Mouse (Mus musculus) cerebellum, postnatal 4 days (tissue): Measurements from ENCODE around the gene Col4a3bp.

Source experiments
- DNase-seq, 2 experiments: peaks; one replicate each; pipeline ENCODE4 v3.0.0; 2022; ENCODE audit warnings: low spot score in 2 of 2, mixed read lengths in 1 of 2

Col4a3bp gene

DNA sequence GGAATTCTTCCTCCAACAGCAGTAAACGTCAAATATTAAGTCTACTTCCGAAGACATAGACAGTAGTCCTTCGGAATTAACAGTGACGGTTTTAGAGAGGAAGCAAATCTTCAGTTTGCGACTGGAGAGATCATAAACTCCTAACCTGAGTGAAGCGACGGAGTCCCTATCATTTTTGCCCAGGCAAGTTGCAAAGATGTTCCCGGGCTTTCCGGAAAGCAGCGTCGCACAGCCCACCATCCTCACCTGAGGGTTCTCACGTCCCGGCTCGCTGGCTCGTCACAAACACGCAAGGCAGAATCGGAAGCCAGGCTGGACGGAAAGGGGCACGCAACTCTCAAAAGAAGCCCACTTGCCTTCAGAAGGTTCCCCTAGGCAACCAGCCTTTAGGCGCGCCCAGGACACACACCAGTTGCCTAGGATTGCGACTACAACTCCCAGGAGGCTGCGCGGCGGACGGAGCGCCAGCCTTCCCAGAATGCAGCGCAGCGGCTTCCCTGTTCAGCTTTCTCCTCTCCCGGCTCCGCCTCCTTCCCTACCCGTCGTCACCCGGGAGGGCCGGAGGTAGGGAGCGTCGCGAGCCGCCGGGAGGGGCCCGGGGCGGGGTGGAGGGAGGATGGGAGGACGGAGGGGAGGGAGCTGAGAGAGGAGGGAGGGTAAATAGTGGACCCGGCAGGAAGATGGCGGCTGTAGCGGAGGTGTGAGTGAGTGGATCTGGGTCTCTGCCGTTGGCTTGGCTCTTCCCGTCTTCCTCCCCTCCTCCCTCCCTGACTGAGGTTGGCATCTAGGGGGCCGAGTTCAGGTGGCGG is at the start of gene Col4a3bp, which contains the start of gene Polk:
TSS of gene Col4a3bp (plus strand) at position 538 of the 809 bp plus-strand sequence.
TSS of gene Polk (minus strand) at position 499 of the 809 bp plus-strand sequence.
- peak; percentile 81 to 94 for DNase-seq

DNA sequence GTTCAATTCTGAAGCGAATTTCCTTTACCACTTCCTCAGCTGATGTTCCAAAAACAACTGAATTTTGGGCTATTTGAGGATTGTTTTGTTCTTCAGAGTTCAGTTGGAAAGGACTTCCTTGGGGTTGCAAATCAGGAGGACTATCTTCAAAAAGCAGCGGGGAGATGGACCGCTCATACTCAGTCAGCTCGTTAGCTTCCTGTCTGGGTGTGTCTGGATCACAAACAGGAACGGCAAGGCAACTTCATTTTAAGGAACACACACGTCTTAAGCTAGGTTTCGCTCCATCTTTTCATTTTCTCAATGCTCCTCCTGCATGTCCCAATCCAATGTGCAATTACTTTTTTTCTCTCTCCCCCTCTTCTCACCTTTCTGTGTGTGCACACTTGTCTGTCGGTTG is 45.8 kb upstream of the Col4a3bp start:
- no peak for DNase-seq

DNA sequence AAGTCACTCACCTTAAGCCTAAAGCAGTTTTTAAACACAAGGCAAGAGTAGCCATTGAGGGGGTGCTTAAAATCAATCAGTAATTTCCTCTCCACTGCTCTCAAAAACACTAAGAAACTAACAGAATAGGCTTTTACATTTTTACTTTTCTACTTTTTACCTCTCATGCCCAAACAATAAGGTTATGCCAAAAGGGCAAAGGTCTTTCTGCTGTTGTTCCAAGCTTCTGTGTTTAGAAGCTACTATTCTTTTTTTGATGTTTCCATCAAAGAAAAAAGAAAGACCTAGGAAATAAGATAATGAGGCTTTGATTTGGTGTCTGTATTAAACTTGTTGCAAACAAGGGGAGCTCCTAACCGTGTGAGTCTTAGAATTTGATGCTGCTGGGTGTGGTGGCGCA is 42.5 kb upstream of the Col4a3bp start:
- DNase-seq = no peak

DNA sequence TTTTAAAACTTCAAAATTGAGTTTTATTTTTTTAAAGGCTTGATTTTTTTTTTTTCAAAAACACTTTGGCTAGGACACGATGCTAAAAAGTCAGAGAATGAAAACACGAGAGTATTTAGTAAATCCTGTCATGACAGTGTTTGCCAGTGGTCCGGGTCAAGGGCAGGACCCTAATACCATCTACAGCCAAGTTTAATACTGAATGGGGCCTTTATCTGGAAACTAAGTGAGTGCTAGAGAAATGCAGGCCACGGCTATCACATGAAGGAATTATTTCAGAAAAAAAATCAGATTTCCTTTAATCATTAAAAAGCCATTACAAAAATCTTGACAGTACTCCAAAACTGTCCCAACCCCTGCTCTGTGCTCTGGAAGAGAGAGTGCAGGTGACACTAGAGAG is 36.8 kb upstream of the Col4a3bp start:
- no peak for DNase-seq

DNA sequence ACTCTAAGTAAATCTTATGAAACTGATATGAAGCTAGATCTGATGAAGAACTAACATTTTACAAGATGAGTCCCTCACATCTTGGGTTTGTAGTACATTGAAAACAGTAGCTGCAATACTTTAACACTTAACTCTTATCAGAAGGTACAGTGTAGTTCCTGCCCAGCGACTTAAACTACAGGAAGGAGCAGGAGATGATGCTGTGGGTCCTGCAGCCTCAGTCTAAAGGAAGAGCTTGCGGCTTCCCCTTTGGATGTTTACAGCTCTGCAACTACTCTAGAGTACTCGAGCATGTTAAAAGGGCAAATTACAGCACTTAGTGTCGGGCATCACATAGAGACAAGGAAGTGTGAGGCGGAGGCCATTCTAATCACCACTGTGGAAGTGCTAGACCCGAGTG is 36.1 kb upstream of the Col4a3bp start:
- DNase-seq = no peak

DNA sequence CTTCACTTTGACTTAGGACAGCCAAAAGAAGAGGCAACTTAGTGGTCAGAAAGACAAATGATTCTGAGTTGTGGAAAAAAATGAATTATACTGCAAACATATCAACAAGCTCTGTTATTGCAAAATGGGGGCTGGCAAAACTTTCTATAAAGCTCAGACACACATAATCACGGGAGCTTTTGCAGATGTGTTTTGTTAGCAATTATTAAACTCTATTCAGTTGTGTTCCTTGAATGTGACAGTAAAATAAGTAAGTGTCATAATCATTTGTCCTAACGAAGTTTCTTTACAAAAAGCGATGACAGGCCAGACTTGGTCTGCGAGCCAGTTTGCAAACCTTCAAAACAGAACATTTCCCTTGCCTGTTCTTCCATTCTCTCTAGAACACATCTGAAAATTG is 34.9 kb upstream of the Col4a3bp start:
- no peak for DNase-seq

DNA sequence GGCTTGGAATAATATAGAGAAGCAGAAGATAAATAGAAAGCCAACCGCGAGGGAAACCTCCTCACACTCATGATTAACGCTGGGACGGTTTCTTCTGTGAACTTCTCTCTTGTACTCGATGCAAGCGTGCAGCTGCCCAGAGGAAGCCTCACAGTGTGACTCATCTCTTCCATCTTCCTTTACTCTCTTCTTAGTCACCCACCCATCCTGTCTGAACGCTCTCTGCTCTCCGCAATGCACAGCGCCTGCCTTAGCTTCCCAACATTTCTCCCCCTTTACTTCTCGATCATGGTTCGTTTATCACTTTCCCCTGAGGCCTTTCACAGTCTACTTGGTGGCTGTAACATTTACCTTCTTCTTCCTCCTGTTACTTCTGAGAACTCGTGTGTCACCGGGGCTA is 31.8 kb upstream of the Col4a3bp start:
- no peak for DNase-seq

DNA sequence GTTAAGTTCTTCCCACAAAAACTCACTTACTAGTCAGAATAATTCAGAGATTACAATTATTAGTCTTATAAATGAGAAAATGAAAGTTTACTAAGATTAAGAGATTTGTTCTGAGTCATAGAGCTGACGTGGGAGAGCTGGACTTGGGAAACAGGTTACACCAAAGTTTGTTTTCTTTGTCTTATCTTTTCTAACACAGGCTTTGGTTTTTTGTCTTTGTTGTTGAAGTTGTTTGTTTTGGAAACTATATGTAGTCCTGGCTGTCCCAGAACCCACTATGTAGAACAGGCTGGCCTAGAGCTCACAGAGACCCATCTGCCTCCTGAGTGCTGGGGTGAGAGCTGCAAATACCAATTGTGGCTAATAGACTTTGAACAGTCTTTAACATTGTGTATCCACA is 31.2 kb upstream of the Col4a3bp start:
- DNase-seq = no peak

DNA sequence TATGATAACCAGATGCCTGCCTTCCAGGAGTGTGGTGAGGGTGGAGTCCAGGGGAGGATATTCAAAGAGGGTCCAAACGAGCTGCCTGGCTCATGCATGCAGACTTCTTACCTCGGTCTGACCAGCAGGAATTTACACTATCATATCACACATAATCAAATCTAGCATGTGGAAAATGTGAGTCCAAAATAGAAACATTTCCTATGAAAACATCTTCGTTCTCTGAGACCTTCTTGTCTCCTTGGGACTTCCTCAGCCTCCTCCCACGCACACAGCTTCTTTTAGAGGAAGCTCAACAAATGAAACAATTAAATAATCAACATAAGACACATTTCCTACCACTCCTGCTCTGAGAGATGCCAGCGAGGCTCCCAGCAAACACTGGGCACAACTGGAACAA is 30.5 kb upstream of the Col4a3bp start:
- DNase-seq = no peak

DNA sequence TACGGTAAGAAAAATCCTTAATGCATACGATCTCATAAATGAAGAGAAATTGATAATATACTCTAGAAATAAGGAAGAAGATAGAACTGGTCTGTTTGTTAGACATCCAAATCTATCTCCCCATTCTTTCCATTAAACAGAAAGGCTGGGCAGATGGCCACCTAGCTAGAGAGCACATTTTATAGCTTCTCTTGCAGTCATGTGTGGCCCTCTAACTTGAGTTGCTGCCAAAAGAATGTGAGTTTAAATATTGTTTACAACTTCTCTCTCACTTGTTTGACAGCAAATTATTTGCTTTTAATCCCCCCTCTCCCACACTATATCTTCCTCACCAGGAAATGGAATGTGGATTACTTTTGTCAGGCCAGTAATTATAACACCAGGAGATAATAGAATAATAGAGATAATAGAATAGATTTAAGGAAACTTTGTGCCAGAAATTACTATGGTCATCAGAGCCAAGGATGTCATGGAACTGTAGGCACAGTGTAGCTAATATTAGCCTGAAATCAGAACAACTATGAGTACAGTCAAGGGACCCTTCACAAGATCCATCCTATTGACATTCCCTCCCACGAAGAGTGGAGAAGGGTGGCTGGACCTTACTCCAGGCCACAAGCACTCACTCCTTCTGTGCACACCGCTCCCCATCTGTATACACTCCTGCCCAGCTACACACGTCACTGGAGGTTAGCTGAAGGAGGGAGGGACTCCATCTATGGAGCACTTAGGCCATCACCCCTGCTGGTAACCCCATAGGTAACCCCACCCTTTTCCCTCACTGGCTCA is 28.1 kb upstream of the Col4a3bp start:
- no peak for DNase-seq

DNA sequence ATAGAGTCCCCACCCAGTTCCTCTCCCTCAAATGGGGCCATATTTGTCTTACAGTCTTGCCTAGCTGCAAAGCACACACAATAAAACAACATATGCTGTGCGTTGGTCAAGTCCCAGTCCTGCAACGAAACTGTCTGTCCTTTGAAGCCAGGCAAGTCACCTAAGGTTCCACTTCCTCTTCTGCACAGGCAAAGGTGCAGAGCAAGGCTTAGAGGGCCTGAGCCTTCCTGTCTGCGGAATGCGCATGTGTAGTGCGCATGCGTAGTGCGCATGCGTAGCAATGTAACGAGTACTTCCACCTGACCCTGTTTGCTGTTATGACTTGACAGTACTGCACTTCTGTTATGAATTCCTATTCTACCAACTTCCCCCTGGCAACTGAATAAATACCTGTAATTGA is 26.2 kb upstream of the Col4a3bp start:
- DNase-seq = no peak

DNA sequence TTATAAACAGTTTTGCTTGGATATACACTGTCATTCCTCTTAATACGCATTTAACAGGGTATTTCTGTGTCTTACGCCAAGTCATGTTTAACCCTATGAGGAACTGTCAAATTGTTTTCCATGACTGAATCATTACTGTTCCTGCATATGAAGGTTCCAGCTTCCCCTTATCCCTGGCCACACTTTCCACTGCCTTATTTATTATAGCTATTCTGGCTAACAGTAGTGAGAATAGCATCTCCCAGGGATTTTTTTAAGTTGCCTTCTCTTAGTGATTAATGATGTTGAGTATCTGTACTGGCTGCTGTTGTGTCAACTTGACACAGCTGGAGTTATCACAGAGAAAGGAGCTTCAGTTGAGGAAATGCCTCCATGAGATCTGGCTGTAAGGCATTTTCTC is 25.1 kb upstream of the Col4a3bp start:
- DNase-seq = no peak

DNA sequence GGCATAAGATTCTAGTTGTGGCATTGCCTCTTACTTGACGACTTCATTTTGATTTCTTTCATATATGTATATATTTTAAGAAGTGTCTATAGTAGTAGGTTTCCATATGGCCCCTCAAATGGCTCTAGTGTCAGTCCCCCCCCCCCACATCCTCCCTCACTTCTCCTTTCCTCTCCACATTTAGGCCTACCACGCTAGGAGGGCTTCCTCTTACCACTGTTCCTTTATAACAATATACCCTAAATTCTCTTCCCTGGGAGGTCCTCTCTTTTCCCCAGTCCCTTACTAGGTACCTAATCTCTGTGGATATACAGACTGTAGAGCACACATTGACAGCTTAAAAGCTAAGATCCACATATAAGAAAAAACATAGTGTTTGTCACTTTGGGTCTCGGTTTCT is 21.1 kb upstream of the Col4a3bp start:
- no peak for DNase-seq

DNA sequence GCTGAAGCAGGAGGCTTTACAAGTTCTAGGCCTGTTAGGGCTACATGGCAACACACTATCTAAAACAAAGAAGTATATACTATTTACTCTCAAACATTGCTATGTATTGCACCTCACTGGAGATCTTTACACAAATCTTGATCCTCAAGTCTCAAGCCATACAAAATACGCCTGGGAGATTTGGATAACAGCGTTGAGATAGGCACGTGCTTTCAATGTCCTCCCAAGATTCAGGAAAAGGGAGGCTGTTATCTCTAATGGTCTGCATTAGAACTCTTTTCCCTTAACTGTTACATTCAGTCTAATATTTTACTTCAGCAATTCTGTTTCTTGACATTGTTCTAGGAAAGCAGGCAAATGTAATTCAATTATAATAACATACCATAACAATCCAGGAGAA is 15.4 kb upstream of the Col4a3bp start:
- DNase-seq = no peak

DNA sequence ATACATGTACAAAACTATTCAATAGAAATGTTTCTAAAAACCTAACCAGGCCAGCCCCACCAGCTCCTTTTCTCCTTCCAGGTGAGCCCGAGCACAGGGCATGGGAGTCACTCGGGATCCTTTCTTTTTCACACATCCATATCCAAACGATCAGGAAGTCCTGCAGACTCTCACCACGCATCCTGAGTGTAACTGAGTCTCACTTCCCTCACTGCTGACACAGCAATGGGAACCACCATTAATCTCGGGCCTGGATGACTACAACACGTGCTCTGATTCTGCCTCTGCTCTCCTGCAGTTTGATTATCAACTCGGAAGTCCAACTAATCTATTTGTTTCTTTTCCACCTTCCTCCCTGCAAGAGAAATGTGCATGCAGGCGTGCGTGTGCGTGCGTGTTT is 14.6 kb upstream of the Col4a3bp start:
- no peak for DNase-seq

DNA sequence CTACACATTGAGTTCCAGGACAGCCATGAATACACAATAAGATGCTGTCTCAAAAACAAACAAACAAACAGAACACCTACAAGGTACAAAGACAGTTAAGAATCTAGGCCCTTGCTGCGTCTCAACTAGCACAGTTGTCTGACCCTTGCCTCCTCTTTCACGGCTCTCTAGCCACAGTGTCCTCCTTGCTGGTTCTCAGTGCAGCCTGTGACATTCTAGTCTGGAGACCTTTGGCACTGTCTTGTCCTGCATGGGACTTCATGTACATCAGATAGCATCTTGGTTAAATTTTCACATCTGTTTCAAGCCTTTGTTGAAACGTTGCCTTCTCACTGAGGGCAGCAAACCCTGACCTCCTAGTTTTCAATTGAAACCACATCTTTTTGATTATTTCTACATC is 13.6 kb upstream of the Col4a3bp start:
- no peak for DNase-seq

DNA sequence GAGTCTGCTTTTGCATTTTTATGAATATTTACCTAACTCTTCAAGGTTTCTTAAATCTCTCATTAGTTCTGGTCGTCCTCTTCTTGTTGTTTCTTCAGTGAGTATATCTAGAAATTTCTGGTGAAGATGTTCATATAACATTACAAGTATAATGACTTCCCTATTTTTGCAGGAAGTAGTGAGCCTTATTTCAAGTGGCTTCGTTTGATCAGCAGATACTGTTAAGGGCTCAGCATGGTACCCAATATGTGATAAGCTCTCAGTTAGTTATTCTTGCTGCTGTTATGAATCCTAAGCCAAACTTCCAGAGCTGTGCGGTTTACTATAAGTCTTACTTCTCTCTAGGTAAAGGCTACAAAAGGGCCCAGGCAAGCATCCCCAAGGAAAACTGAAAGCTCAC is 12.9 kb upstream of the Col4a3bp start:
- DNase-seq = no peak

DNA sequence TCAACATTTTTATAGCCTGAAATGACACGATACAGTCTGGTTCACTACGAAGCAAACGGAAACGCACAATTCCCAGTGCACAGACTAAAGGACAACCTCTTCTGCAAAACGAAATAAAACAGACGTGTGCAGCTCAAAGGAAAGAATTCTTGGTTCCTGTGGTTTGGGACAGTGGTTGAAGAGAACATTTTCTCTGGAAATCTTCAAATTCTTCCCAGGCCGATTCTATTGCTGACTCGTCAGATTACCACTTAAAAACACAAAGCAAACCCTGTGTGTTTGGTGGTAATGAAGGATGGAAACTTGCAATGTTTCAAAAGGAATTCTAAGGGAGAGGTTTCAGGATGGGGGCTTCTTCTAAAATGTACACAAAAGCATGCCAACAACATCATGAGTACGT is 12.4 kb upstream of the Col4a3bp start:
- no peak for DNase-seq

DNA sequence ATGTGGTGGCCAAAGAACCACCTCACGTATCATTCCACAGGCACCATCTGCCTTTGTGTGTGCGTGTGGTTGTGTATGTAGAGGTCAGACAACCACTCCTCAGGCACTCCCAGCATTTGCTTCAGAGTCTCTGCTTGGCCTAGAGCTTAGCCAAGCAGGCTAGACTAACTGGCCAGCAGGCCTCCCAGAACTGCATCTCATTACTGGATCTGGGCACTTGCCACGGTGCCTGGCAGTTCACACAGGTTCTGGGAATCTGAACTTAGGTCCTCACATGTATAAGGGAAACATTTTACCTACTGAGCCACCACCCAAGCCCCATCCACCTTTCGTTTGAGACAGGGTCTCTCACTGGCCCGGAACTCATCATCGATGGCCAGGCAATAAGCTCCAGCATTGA is 10.2 kb upstream of the Col4a3bp start:
- DNase-seq = no peak

DNA sequence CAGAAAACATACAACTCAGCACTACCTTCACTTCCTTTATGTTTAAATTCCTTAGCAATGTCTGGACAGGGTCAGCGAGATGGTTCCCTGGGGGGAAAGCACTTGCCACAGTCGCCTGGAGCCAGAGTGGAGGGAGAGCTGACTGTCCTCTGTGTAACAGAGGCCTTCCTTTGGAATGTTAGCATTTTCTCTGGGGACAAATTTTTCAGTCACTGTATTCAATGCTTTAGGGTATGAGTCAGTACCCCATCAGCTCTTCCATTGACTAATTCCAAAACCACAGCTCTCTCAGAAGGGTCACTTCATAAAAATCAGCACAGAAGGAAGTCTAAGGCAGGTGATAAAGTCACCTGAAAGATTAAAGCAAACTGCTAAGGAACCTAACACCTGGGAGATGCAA is 8.7 kb upstream of the Col4a3bp start:
- DNase-seq = no peak

DNA sequence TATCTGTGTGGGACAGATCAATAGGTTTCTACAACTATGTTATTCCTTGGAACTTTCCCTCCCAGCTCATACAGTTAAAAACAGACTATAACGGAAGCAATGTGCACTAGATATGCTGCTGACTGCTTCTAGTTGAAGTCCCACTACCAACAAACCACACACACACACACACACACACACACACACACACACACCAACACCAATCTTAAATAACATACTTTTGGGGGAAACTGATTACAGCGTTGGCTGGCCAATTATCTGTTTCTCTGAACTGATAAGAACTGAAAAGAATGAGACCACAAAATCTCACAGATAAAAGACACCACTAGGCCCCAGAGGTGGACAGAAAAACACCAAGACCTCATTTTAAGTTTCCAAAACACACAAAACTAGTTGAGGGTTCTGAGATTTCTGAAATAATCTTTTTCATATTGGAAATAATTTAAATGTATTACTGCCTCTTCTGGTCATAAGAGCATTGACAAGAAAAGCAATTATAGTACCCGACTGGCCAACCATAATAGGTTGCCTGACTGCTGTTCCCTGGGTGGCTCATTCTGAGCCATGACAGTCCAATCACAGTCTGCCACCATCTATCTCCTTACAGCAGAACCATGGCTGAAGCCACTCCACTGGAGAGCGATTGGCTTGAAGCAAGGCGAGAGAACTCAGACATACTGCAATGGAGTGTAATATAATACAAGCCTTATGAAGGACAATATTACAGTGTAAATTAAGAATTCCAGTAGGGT is 5.4 kb upstream of the Col4a3bp start:
- no peak for DNase-seq

DNA sequence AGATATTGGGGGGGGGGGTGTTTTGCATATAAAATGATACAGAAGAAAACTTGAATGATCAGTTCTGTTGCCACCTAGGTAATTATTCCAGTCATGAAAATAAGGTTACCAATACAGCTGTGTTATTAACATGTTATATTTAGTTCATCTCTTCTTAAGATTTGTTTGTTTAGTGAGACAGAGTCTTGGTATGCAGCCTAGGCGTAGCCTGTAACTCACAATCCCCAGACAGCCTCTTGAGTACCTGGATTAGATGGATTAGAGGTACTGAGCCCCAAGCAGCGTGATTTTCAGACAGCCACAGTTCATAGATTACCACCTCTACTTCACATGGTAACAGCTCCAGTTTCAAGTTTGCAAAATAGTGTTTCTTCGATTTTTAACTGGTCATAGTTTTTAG is 4.3 kb upstream of the Col4a3bp start:
- no peak for DNase-seq
